ENCODE assay signal across 18 mouse cellular contexts in genomic region chr1:152553912-152554547, GRCm38 (mm10).
DNase-seq lines count a peak whose midpoint lies in the region; ATAC-seq and TF ChIP-seq lines count a peak whose summit lies in the region.
"Had no signal": no experiment of that assay in that cellular context is flagged by ENCODE, and none has a peak within 500 bp of the region (broad histone marks: within the 10 kb centered on the region; RNA-seq: fewer than 3 reads in every experiment).

No protein-coding gene starts in this region.

- H3K27ac ChIP-seq in heart, adult 2 months, result peak overlapping the region; percentile 8; the same call in 1 of the 2 replicates
- no peak overlapping the region; the same call in 1 of the 2 replicates for H3K27ac ChIP-seq in heart, embryonic 10.5 days
- peak overlapping the region; percentile 5; the same call in 1 of the 2 replicates for H3K27ac ChIP-seq in liver, postnatal 0 days (ENCODE audit: low read depth)
- H3K27ac ChIP-seq in liver, embryonic 11.5 days (ENCODE audit: low read depth, low read length), result no peak overlapping the region; the same call in 1 of the 2 replicates
- H3K27ac ChIP-seq in kidney, embryonic 15.5 days, result peak overlapping the region; percentile 77
- no peak overlapping the region for H3K27ac ChIP-seq in hindbrain, embryonic 11.5 days (ENCODE audit: low read depth, low read length)
- H3K27ac ChIP-seq: embryonic facial prominence, embryonic 15.5 days; hindbrain, embryonic 14.5 days had no signal

- 87% methylated on average over 15 of the region's 15 CpGs for WGBS in heart, adult 2 months
- 85% methylated on average over 15 of the region's 15 CpGs for WGBS in heart, embryonic 10.5 days
- WGBS in liver, postnatal 0 days (ENCODE audit: insufficient replicate concordance), result 57% methylated on average over 15 of the region's 15 CpGs
- 72% methylated on average over 15 of the region's 15 CpGs for WGBS in liver, embryonic 11.5 days
- 42% methylated on average over 15 of the region's 15 CpGs for WGBS in kidney, embryonic 15.5 days
- WGBS in hindbrain, embryonic 11.5 days, result 81% methylated on average over 15 of the region's 15 CpGs

- no peak for TF ChIP-seq CTCF in heart, adult 2 months (IDR thresholded peaks at IDR 0.05)
- no peak for TF ChIP-seq CTCF in liver, postnatal 0 days (IDR thresholded peaks at IDR 0.05; ENCODE audit: low read depth)

- intact Hi-C loops in heart, adult 2 months (cut with DNase I), result no loop called here

- peaks cover 31% of the 10 kb centered on the region for H3K36me3 ChIP-seq in heart, adult 2 months (ENCODE audit: control insufficient read depth, insufficient read depth, low read length)
- H3K36me3 ChIP-seq in heart, embryonic 10.5 days, result peaks cover 63% of the 10 kb centered on the region
- H3K36me3 ChIP-seq in liver, postnatal 0 days (replicated peaks; ENCODE audit: insufficient read depth, low read length), result peaks cover 22% of the 10 kb centered on the region
- no peaks in the 10 kb centered on the region; the same call in 1 of the 2 replicates for H3K36me3 ChIP-seq in liver, embryonic 11.5 days (ENCODE audit: control insufficient read depth, insufficient read depth, low read length)
- peaks cover 34% of the 10 kb centered on the region for H3K36me3 ChIP-seq in kidney, embryonic 15.5 days
- H3K36me3 ChIP-seq in hindbrain, embryonic 11.5 days (ENCODE audit: control insufficient read depth, insufficient read depth, low read length), result no peaks in the 10 kb centered on the region
- H3K36me3 ChIP-seq: G1E had no signal

- peaks cover 3% of the 10 kb centered on the region; the same call in 1 of the 2 replicates for H3K79me2 ChIP-seq in heart, adult 2 months (replicated peaks; ENCODE audit: control insufficient read depth, insufficient read depth, low read length)

- H3K4me2 ChIP-seq in liver, postnatal 0 days (ENCODE audit: low read depth, low read length), result no peak overlapping the region
- H3K4me2 ChIP-seq in liver, embryonic 11.5 days, result no peak overlapping the region
- no peak overlapping the region for H3K4me2 ChIP-seq in kidney, embryonic 15.5 days
- no peak overlapping the region for H3K4me2 ChIP-seq in hindbrain, embryonic 11.5 days (replicated peaks; ENCODE audit: low read depth, low read length)
- H3K4me2 ChIP-seq: embryonic facial prominence, embryonic 15.5 days; hindbrain, embryonic 14.5 days had no signal

- no peak for TF ChIP-seq POLR2A in heart, adult 2 months (IDR thresholded peaks at IDR 0.05; ENCODE audit: insufficient read depth, low read depth, low read length)

- TF ChIP-seq EP300 in heart, adult 2 months (IDR thresholded peaks at IDR 0.05; ENCODE audit: insufficient read depth, low read depth, low read length), result 0 out of 2 replicates have a peak, but pooled peaks have one; percentile 7
- TF ChIP-seq EP300 in liver, postnatal 0 days (IDR thresholded peaks at IDR 0.05; ENCODE audit: low read depth), result no peak

- H3K4me3 ChIP-seq in heart, adult 2 months, result no peak overlapping the region
- no peak overlapping the region for H3K4me3 ChIP-seq in heart, embryonic 10.5 days
- no peak overlapping the region for H3K4me3 ChIP-seq in liver, postnatal 0 days (ENCODE audit: low read depth, low read length)
- H3K4me3 ChIP-seq in liver, embryonic 11.5 days (ENCODE audit: low read depth, low read length), result no peak overlapping the region
- H3K4me3 ChIP-seq in kidney, embryonic 15.5 days (replicated peaks), result no peak overlapping the region
- no peak overlapping the region for H3K4me3 ChIP-seq in hindbrain, embryonic 11.5 days (ENCODE audit: low read depth, low read length)
- H3K4me3 ChIP-seq: embryonic facial prominence, embryonic 15.5 days; myocyte had no signal

- H3K27me3 ChIP-seq in heart, adult 2 months (ENCODE audit: control insufficient read depth, insufficient read depth, low read length), result no peaks in the 10 kb centered on the region
- H3K27me3 ChIP-seq in heart, embryonic 10.5 days (ENCODE audit: insufficient read depth, poor library complexity, severe bottlenecking), result no peaks in the 10 kb centered on the region
- H3K27me3 ChIP-seq in liver, postnatal 0 days (ENCODE audit: insufficient read depth, low read length), result no peaks in the 10 kb centered on the region
- H3K27me3 ChIP-seq in liver, embryonic 11.5 days (replicated peaks; ENCODE audit: control insufficient read depth, insufficient read depth, low read length), result no peaks in the 10 kb centered on the region
- no peaks in the 10 kb centered on the region for H3K27me3 ChIP-seq in kidney, embryonic 15.5 days
- H3K27me3 ChIP-seq in hindbrain, embryonic 11.5 days (ENCODE audit: control insufficient read depth, insufficient read depth, low read length), result no peaks in the 10 kb centered on the region
- H3K27me3 ChIP-seq: embryonic facial prominence, embryonic 15.5 days had no signal

- no peaks in the 10 kb centered on the region for H3K9me3 ChIP-seq in heart, embryonic 10.5 days
- H3K9me3 ChIP-seq in liver, postnatal 0 days (ENCODE audit: low read length), result no peaks in the 10 kb centered on the region
- H3K9me3 ChIP-seq in liver, embryonic 11.5 days (ENCODE audit: control insufficient read depth, low read length), result no peaks in the 10 kb centered on the region
- no peaks in the 10 kb centered on the region for H3K9me3 ChIP-seq in kidney, embryonic 15.5 days (replicated peaks)
- no peaks in the 10 kb centered on the region for H3K9me3 ChIP-seq in hindbrain, embryonic 11.5 days (ENCODE audit: control insufficient read depth, low read length)
- H3K9me3 ChIP-seq: embryonic facial prominence, embryonic 15.5 days had no signal

- no peak for ATAC-seq in liver, postnatal 0 days
- no peak for ATAC-seq in liver, embryonic 11.5 days (replicated peaks; ENCODE audit: low FRiP score)
- no peak for ATAC-seq in kidney, embryonic 15.5 days (replicated peaks; ENCODE audit: low FRiP score)
- ATAC-seq in megakaryocyte-erythroid progenitor cell, adult 5-6 weeks (replicated peaks; ENCODE audit: low FRiP score, low TSS enrichment, poor library complexity, severe bottlenecking), result 0 out of 2 replicates have a peak, but pooled peaks have one; percentile 14
- no peak for ATAC-seq in hindbrain, embryonic 11.5 days (ENCODE audit: low FRiP score)

- DNase-seq in heart, adult 2 months, result no peak
- no peak for DNase-seq in heart, embryonic 10.5 days (ENCODE audit: low spot score)
- no peak for DNase-seq in liver, postnatal 0 days
- DNase-seq in liver, embryonic 11.5 days (ENCODE audit: low spot score), result no peak
- no peak for DNase-seq in ovary, postnatal 36 days (ENCODE audit: low spot score)
- no peak for DNase-seq in hindbrain, embryonic 11.5 days (ENCODE audit: low spot score)
- DNase-seq: B cell, adult 2 months; cerebellum, adult 9-10 months; liver; lung, postnatal 36 days; spleen, adult 18-20 months; thymus, adult 18-20 months had no signal

- H3K9ac ChIP-seq in heart, adult 2 months (ENCODE audit: low read depth, low read length), result no peak overlapping the region
- no peak overlapping the region for H3K9ac ChIP-seq in liver, postnatal 0 days (replicated peaks)
- no peak overlapping the region for H3K9ac ChIP-seq in liver, embryonic 11.5 days (ENCODE audit: low read depth, low read length)
- H3K9ac ChIP-seq in kidney, embryonic 15.5 days, result no peak overlapping the region
- H3K9ac ChIP-seq in hindbrain, embryonic 11.5 days (ENCODE audit: low read depth, low read length), result no peak overlapping the region
- H3K9ac ChIP-seq: embryonic facial prominence, embryonic 15.5 days; hindbrain, embryonic 14.5 days had no signal

- H3K4me1 ChIP-seq in heart, adult 2 months (ENCODE audit: control insufficient read depth, insufficient read depth, low read length), result peaks cover 13% of the 10 kb centered on the region
- H3K4me1 ChIP-seq in heart, embryonic 10.5 days, result peaks cover 38% of the 10 kb centered on the region
- no peaks in the 10 kb centered on the region for H3K4me1 ChIP-seq in liver, postnatal 0 days (ENCODE audit: insufficient read depth)
- peaks cover 7% of the 10 kb centered on the region; the same call in 1 of the 2 replicates for H3K4me1 ChIP-seq in liver, embryonic 11.5 days (replicated peaks; ENCODE audit: control insufficient read depth, insufficient read depth, low read length)
- peaks cover 80% of the 10 kb centered on the region for H3K4me1 ChIP-seq in kidney, embryonic 15.5 days
- peaks cover 5% of the 10 kb centered on the region; the same call in 1 of the 2 replicates for H3K4me1 ChIP-seq in hindbrain, embryonic 11.5 days (replicated peaks; ENCODE audit: control insufficient read depth, insufficient read depth, low read length)

Comparison
In these comparisons a context has a peak if more than half of its experiments do, and no peak if none do; other contexts are left out.
1. H3K27ac ChIP-seq: peak in heart, adult 2 months (single experiment), liver, postnatal 0 days (single experiment) and kidney, embryonic 15.5 days (single experiment); none in heart, embryonic 10.5 days (single experiment), liver, embryonic 11.5 days (single experiment) and hindbrain, embryonic 11.5 days (single experiment).